Mouse (Mus musculus): ENCODE measurements at regions not wholly inside any gene's neighbourhood (a gene's known extent, or its start where the extent isn't known, plus 50 kb on each side); places are given as distances from the start of the nearest gene placed in this dataset.

GRCm38 (mm10) chr1:56453756-56454155, 183.5 kb downstream of the Hsfy2 start:
- intact Hi-C loops (cut with DNase I), result no loop called here
- no peak for DNase-seq

- DNase-seq, result peak; percentile 0
- intact Hi-C loops (cut with DNase I), result no loop called here
Measured at GRCm38 (mm10) chr1:56442835-56443234, 194.4 kb downstream of the Hsfy2 start.

GRCm38 (mm10) chr1:56406786-56407185, 230.4 kb downstream of the Hsfy2 start:
- intact Hi-C loops (cut with DNase I), result no loop called here
- DNase-seq, result no peak

GRCm38 (mm10) chr1:56403351-56403750, 233.9 kb downstream of the Hsfy2 start:
- DNase-seq, result no peak
- intact Hi-C loops (cut with DNase I), result no loop called here

- no peak for DNase-seq
- intact Hi-C loops (cut with DNase I), result no loop called here
Measured at GRCm38 (mm10) chr1:56395832-56396231, 241.4 kb downstream of the Hsfy2 start.

- intact Hi-C loops (cut with DNase I), result no loop called here
- no peak for DNase-seq
Measured at GRCm38 (mm10) chr1:56387086-56387485, 250.1 kb downstream of the Hsfy2 start.

- DNase-seq, result no peak
- intact Hi-C loops (cut with DNase I), result no loop called here
Measured at GRCm38 (mm10) chr1:56366319-56366718, 270.9 kb downstream of the Hsfy2 start.

- intact Hi-C loops (cut with DNase I), result no loop called here
- DNase-seq, result no peak
Measured at GRCm38 (mm10) chr1:56360857-56361256, 276.4 kb downstream of the Hsfy2 start.

GRCm38 (mm10) chr1:56346638-56347037, 290.6 kb downstream of the Hsfy2 start:
- no peak for DNase-seq
- intact Hi-C loops (cut with DNase I), result loop anchor here (10.0 kb wide), 1 partner anchor 382 kb away; no protein-coding TSS in a partner anchor

GRCm38 (mm10) chr1:56344952-56345351, 292.3 kb downstream of the Hsfy2 start:
- DNase-seq, result no peak
- intact Hi-C loops (cut with DNase I), result loop anchor here (10.0 kb wide), 1 partner anchor 380 kb away; no protein-coding TSS in a partner anchor

- intact Hi-C loops (cut with DNase I), result no loop called here
- no peak for DNase-seq
Measured at GRCm38 (mm10) chr1:56327381-56327780, 309.9 kb downstream of the Hsfy2 start.

GRCm38 (mm10) chr1:56308586-56308985, 328.6 kb downstream of the Hsfy2 start:
- DNase-seq, result no peak
- intact Hi-C loops (cut with DNase I), result no loop called here

- intact Hi-C loops (cut with DNase I), result no loop called here
Measured at GRCm38 (mm10) chr1:56294391-56294790, 342.8 kb downstream of the Hsfy2 start.

GRCm38 (mm10) chr1:56289748-56290147, 347.5 kb downstream of the Hsfy2 start:
- intact Hi-C loops (cut with DNase I), result no loop called here
- peak; percentile 59 for DNase-seq

More at GRCm38 (mm10) chr1:56294391-56294790, 342.8 kb downstream of the Hsfy2 start:
- DNase-seq, result no peak

GRCm38 (mm10) chr1:56286386-56287045, 350.7 kb downstream of the Hsfy2 start:
- intact Hi-C loops (cut with DNase I), result no loop called here
- no peak for DNase-seq

- intact Hi-C loops (cut with DNase I), result no loop called here
- DNase-seq, result no peak
Measured at GRCm38 (mm10) chr1:56261708-56262107, 375.5 kb downstream of the Hsfy2 start.

- intact Hi-C loops (cut with DNase I), result no loop called here
- no peak for DNase-seq
Measured at GRCm38 (mm10) chr1:56260759-56261158, 376.5 kb downstream of the Hsfy2 start.

- intact Hi-C loops (cut with DNase I), result loop anchor here (10.0 kb wide), 1 partner anchor 708 kb away; no protein-coding TSS in a partner anchor
- DNase-seq, result peak; percentile 17
Measured at GRCm38 (mm10) chr1:56256839-56257490, 380.3 kb downstream of the Hsfy2 start.

- intact Hi-C loops (cut with DNase I), result no loop called here
- no peak for DNase-seq
Measured at GRCm38 (mm10) chr1:56239686-56240085, 397.5 kb downstream of the Hsfy2 start.

GRCm38 (mm10) chr1:56226314-56227008, 410.8 kb downstream of the Hsfy2 start:
- no peak for DNase-seq
- intact Hi-C loops (cut with DNase I), result no loop called here

- DNase-seq, result no peak
- intact Hi-C loops (cut with DNase I), result no loop called here
Measured at GRCm38 (mm10) chr1:56219700-56220099, 417.5 kb downstream of the Hsfy2 start.

All from left cerebral cortex, postnatal 4 days (tissue).